Mouse (Mus musculus): Measurements from ENCODE around the gene Gm31371. TPM values are rescaled to one million over a fixed set of nuclear protein-coding genes. Genes with fewer than 3 reads are reported as not detected.
"Not testable (repeated sequence)": the region's sequence is repeated elsewhere in the genome, so short reads cannot be mapped to it uniquely, and the experiment has no call there.

The Gm31371 gene
- not detected in 2 replicates for polyA plus RNA-seq (2015; fragmentation: Nextera tagmentation; extraction: Ambion mirVana)

DNA sequence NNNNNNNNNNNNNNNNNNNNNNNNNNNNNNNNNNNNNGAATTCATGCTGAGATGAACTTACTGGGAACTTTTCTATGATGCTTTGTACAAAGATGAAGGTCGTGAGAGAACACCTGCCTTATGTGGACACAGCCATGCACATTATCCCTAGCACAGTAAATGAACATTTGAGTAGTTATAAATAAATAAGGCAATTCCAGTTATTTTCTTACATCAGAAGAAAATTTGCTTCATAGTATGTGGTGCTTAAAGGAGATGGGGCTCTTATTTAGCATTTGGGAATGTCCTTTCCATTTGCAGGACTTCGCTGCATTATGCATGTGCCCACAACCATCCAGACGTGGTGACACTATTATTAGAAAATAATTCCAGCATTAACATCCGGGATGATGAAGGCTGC lies at the start of gene Gm31371:
Gm31371 (plus strand) TSS at position 301 of the 400 bp plus-strand sequence.
- not testable (repeated sequence) for H3K27me3 ChIP-seq (ENCODE audit: control insufficient read depth, insufficient read depth, low read length); H3K4me3 ChIP-seq (ENCODE audit: low read length); ATAC-seq (replicated peaks; ENCODE audit: extremely low read depth, insufficient read depth, low FRiP score); H3K36me3 ChIP-seq (ENCODE audit: control insufficient read depth, insufficient read depth); H3K9ac ChIP-seq (ENCODE audit: low read length); H3K4me2 ChIP-seq (ENCODE audit: low read depth, low read length); H3K9me3 ChIP-seq (replicated peaks; ENCODE audit: control insufficient read depth, low read length); H3K27ac ChIP-seq (ENCODE audit: low read length); H3K4me1 ChIP-seq (ENCODE audit: control insufficient read depth, insufficient read depth, low read length)
- 67% methylated on average over 2 of the region's 4 CpGs for WGBS

DNA sequence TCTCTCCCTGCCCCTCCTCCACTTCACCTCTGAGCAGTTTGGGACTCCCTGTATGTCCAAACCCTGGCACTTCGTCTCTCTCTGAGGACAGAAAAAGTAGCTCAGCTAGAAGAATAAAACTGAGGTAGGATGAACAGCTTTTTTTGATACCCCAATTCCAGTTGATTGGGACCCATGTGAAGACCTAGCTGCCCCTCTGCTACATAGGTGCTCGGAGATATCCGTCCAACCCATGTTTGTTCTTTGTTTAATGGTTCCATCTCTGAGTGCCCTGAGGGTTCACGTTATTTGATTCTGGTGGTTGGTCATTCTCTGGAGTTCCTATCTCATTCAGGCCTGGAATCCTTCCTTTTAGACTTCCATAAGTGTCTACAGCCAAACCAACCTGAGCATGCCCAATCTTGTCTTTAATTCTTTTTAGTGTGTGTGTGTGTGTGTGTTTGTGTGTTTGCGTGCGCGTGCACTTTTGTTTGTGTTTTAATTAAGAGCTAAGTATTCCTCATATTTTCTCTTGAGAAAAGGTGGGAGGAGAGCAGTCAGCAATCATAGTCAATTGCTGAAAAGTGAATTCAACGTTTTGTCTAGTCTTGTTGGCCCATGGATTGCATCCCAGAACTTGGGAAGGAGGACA lies 3.3 kb downstream of the Gm31371 start:
- not testable (repeated sequence) for H3K9me3 ChIP-seq (replicated peaks; ENCODE audit: control insufficient read depth, low read length); H3K27ac ChIP-seq (ENCODE audit: low read length); H3K9ac ChIP-seq (ENCODE audit: low read length); H3K4me2 ChIP-seq (ENCODE audit: low read depth, low read length); H3K36me3 ChIP-seq (ENCODE audit: control insufficient read depth, insufficient read depth); H3K4me1 ChIP-seq (ENCODE audit: control insufficient read depth, insufficient read depth, low read length); H3K27me3 ChIP-seq (ENCODE audit: control insufficient read depth, insufficient read depth, low read length); H3K4me3 ChIP-seq (ENCODE audit: low read length); ATAC-seq (replicated peaks; ENCODE audit: extremely low read depth, insufficient read depth, low FRiP score)
- WGBS, result 80% methylated on average over 7 of the region's 8 CpGs

DNA sequence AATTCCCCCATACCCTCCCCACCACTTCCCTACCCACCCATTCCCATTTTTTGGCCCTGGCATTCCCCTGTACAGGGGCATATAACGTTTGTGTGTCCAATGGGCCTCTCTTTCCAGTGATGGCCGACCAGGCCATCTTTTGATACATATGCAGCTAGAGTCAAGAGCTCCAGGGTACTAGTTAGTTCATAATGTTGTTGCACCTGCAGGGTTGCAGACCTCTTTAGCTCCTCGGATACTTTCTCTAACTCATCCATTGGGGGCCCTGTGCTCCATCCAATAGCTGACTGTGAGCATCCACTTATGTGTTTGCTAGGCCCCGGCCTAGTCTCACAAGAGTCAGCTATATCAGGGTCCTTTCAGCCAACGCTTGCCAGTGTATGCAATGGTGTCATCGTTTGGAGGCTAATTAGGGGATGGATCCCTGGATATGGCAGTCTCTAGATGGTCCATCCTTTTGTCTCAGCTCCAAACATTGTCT lies 5.7 kb downstream of the Gm31371 start:
- not testable (repeated sequence) for H3K36me3 ChIP-seq (ENCODE audit: control insufficient read depth, insufficient read depth); H3K9ac ChIP-seq (ENCODE audit: low read length); H3K9me3 ChIP-seq (replicated peaks; ENCODE audit: control insufficient read depth, low read length); H3K27ac ChIP-seq (ENCODE audit: low read length); H3K4me1 ChIP-seq (ENCODE audit: control insufficient read depth, insufficient read depth, low read length); H3K4me3 ChIP-seq (ENCODE audit: low read length); ATAC-seq (replicated peaks; ENCODE audit: extremely low read depth, insufficient read depth, low FRiP score); H3K4me2 ChIP-seq (ENCODE audit: low read depth, low read length); H3K27me3 ChIP-seq (ENCODE audit: control insufficient read depth, insufficient read depth, low read length)
- 75% methylated on average over 4 of the region's 6 CpGs for WGBS

DNA sequence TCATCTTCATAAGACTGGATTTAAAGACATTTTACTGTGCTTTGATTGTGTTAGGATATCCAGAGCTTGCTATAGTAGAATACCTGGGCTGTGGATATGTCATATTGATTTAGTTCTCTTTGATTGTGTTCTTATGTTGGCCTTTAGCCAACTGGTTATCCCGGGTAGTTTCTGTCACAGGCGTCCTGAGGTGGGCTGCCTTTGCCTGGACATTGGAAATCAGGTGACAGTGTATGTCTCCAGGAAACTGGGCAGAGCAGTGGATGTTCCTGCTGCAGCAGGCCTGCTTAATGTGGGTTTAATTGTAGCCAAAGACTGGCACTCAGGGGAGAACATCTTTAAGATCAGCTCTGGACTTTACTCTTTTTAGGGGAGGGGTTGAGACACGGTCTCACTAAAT lies 15.9 kb downstream of the Gm31371 start:
- not testable (repeated sequence) for H3K27me3 ChIP-seq (ENCODE audit: control insufficient read depth, insufficient read depth, low read length); H3K36me3 ChIP-seq (ENCODE audit: control insufficient read depth, insufficient read depth); H3K9me3 ChIP-seq (replicated peaks; ENCODE audit: control insufficient read depth, low read length); H3K4me1 ChIP-seq (ENCODE audit: control insufficient read depth, insufficient read depth, low read length); H3K27ac ChIP-seq (ENCODE audit: low read length); H3K4me2 ChIP-seq (ENCODE audit: low read depth, low read length); H3K4me3 ChIP-seq (ENCODE audit: low read length); H3K9ac ChIP-seq (ENCODE audit: low read length); ATAC-seq (replicated peaks; ENCODE audit: extremely low read depth, insufficient read depth, low FRiP score)
- WGBS, result 71% methylated on average over 2 of the region's 3 CpGs

DNA sequence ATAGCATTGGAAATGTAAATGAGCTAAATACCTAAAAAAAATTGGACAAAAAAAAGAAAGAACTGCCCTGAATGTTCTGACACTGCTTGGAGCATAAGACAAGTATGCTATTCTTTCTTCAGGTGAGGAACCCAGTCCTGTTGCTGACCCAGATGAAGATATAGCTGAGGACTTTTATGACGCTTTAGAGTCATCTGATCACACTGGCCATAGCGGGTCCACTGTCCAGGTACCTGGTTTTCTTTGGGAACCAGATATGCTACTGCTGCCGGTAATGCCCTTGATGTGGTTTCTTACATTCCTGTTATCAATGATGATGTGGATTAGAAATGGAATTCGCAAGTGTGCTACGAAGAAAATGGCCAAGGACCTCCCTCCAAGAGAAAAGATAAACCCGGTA lies 31.1 kb downstream of the Gm31371 start:
- H3K4me2 ChIP-seq (ENCODE audit: low read depth, low read length); H3K4me3 ChIP-seq (ENCODE audit: low read length); H3K36me3 ChIP-seq (ENCODE audit: control insufficient read depth, insufficient read depth); H3K9me3 ChIP-seq (replicated peaks; ENCODE audit: control insufficient read depth, low read length); H3K27ac ChIP-seq (ENCODE audit: low read length); H3K27me3 ChIP-seq (ENCODE audit: control insufficient read depth, insufficient read depth, low read length); H3K9ac ChIP-seq (ENCODE audit: low read length); ATAC-seq (replicated peaks; ENCODE audit: extremely low read depth, insufficient read depth, low FRiP score); H3K4me1 ChIP-seq (ENCODE audit: control insufficient read depth, insufficient read depth, low read length): not testable (repeated sequence)
- WGBS, result no CpG with 5 or more reads among the region's 6 CpGs

DNA sequence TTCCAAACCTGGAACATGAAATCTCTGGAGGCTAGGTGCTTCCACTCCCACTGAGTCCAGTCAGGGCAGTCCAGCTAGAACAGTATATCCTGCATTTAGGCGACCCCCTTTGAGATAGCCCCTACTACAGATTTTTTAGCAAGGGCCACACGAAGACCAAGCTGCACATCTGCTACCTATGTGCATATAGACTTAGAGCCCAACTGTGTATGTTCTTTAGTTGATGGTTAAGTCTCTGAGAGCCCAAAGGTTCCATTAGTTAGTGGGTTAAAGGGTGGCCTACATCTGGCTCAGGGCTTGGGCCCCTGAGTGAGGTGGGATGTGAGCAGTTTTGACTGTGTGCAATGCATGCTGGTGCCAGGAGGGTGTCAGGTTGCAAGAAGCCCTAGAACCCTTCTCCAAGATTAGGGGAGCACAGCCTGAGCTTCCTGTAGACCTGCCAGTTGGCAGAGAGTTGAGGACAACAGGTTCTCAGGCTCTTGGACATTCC lies 32.4 kb downstream of the Gm31371 start:
- ATAC-seq (replicated peaks; ENCODE audit: extremely low read depth, insufficient read depth, low FRiP score); H3K9ac ChIP-seq (ENCODE audit: low read length); H3K36me3 ChIP-seq (ENCODE audit: control insufficient read depth, insufficient read depth); H3K27me3 ChIP-seq (ENCODE audit: control insufficient read depth, insufficient read depth, low read length); H3K4me3 ChIP-seq (ENCODE audit: low read length); H3K9me3 ChIP-seq (replicated peaks; ENCODE audit: control insufficient read depth, low read length); H3K4me2 ChIP-seq (ENCODE audit: low read depth, low read length); H3K4me1 ChIP-seq (ENCODE audit: control insufficient read depth, insufficient read depth, low read length); H3K27ac ChIP-seq (ENCODE audit: low read length): not testable (repeated sequence)
- 54% methylated on average over 1 of the region's 2 CpGs for WGBS

DNA sequence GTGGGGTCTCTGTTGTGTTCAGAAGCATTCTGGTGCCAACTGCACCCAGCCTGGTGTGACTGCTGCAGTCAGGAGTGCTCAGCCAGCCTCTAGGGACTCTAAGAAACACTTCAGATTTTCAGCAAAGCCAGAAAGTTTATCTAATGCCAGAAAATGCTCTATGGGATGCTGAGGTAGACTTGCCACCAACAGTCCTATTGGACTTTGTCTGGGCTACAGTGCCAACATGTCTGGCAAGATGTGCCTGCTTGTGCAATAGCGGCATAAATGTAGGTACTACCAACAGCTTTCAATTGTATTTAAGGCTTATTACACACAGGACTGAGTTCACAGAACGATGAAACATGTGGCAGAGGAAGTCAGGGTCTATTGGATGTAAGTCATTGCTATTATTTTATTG lies 57.7 kb downstream of the Gm31371 start:
- no peak for ATAC-seq (replicated peaks; ENCODE audit: extremely low read depth, insufficient read depth, low FRiP score)
- no peaks in the 10 kb centered on the region for H3K4me1 ChIP-seq (ENCODE audit: control insufficient read depth, insufficient read depth, low read length)
- H3K4me2 ChIP-seq (ENCODE audit: low read depth, low read length), result no peak overlapping the region
- 76% methylated on average over 2 of the region's 2 CpGs for WGBS
- H3K36me3 ChIP-seq (ENCODE audit: control insufficient read depth, insufficient read depth), result no peaks in the 10 kb centered on the region
- H3K4me3 ChIP-seq (ENCODE audit: low read length), result no peak overlapping the region
- H3K9ac ChIP-seq (ENCODE audit: low read length), result no peak overlapping the region
- H3K27me3 ChIP-seq (ENCODE audit: control insufficient read depth, insufficient read depth, low read length), result no peaks in the 10 kb centered on the region
- H3K27ac ChIP-seq (ENCODE audit: low read length), result no peak overlapping the region
- no peaks in the 10 kb centered on the region for H3K9me3 ChIP-seq (replicated peaks; ENCODE audit: control insufficient read depth, low read length)

DNA sequence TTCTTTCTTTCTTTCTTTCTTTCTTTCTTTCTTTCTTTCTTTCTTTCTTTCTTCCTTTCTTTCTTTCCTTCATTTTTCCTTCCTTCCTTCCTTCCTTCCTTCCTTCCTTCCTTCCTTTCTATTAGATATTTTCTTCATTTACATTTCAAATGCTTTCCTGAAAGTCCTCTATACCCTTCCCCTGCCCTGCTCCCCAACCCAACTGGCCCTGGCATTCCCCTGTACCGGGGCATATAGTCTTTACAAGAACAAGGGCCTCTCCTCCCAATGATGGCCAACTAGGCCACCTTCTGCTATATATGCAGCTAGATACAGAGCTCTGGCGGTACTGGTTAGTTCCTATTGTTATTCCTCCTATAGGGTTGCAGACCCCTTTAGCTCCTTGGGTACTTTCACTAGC lies 60.6 kb downstream of the Gm31371 start:
- not testable (repeated sequence) for H3K27ac ChIP-seq (ENCODE audit: low read length); H3K36me3 ChIP-seq (ENCODE audit: control insufficient read depth, insufficient read depth); H3K27me3 ChIP-seq (ENCODE audit: control insufficient read depth, insufficient read depth, low read length); H3K4me1 ChIP-seq (ENCODE audit: control insufficient read depth, insufficient read depth, low read length); H3K9ac ChIP-seq (ENCODE audit: low read length); H3K4me2 ChIP-seq (ENCODE audit: low read depth, low read length); ATAC-seq (replicated peaks; ENCODE audit: extremely low read depth, insufficient read depth, low FRiP score); H3K9me3 ChIP-seq (replicated peaks; ENCODE audit: control insufficient read depth, low read length); H3K4me3 ChIP-seq (ENCODE audit: low read length)
- WGBS, result 65% methylated on average over 2 of the region's 2 CpGs

DNA sequence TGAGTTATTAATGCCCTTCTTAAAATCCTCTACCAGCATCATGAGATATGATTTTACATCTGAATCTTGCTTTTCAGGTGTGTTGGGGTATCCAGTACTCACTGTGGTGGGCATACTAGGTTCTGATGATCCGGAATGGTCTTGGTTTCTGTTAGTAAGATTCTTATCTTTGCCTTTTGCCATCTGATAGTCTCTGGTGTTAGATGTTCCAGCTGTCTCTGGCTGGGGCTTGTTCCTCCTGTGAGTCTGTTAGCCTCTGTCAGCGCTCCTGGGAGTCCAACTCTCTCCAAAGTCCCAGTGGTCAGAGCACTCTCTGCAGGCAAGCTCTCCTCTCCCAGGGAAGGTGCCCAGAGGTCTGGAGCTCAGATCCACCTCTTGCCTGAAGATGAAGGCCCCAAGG lies 65.0 kb downstream of the Gm31371 start:
- H3K27me3 ChIP-seq (ENCODE audit: control insufficient read depth, insufficient read depth, low read length); ATAC-seq (replicated peaks; ENCODE audit: extremely low read depth, insufficient read depth, low FRiP score); H3K9me3 ChIP-seq (replicated peaks; ENCODE audit: control insufficient read depth, low read length); H3K4me1 ChIP-seq (ENCODE audit: control insufficient read depth, insufficient read depth, low read length); H3K4me3 ChIP-seq (ENCODE audit: low read length); H3K9ac ChIP-seq (ENCODE audit: low read length); H3K4me2 ChIP-seq (ENCODE audit: low read depth, low read length); H3K36me3 ChIP-seq (ENCODE audit: control insufficient read depth, insufficient read depth); H3K27ac ChIP-seq (ENCODE audit: low read length): not testable (repeated sequence)
- WGBS, result 46% methylated on average over 2 of the region's 2 CpGs
